Mouse (Mus musculus) intestine, embryonic 14.5 days (tissue): ENCODE measurements around the gene Gm17490. TPM values are rescaled to one million over a fixed set of nuclear protein-coding genes. Genes with fewer than 3 reads are reported as not detected.

Source experiments
- ATAC-seq: fragments of 200-750 bp; cut with Nextera tagmentation; replicated peaks from 2 replicates; pipeline ENCODE4 v1.8.0; 2017; ENCODE audit warnings: low read depth, moderate number of reproducible peaks, moderate TSS enrichment, moderate library complexity; ENCODE audit not compliant: low FRiP score, low TSS enrichment
- DNase-seq: peaks from one replicate; pipeline ENCODE4 v3.0.0-alpha.2; 2018; ENCODE audit warnings: low spot score
- H3K27ac ChIP-seq: fragments of 300-500 bp; sonication (generic); 2 replicates; pipeline ENCODE4 v1.5.1; 2014; ENCODE audit warnings: low read depth, mild to moderate bottlenecking, control low read depth
- H3K27me3 ChIP-seq: fragments of 300-500 bp; sonication (generic); replicated peaks from 2 replicates; pipeline ENCODE4 v1.6.1; 2014; ENCODE audit warnings: low read length, control low read depth; ENCODE audit not compliant: control insufficient read depth, insufficient read depth
- H3K36me3 ChIP-seq: fragments of 300-500 bp; sonication (generic); 2 replicates; pipeline ENCODE4 v1.6.1; 2014; ENCODE audit warnings: low read length, control low read depth; ENCODE audit not compliant: control insufficient read depth, insufficient read depth
- H3K4me1 ChIP-seq: fragments of 300-500 bp; sonication (generic); replicated peaks from 2 replicates; pipeline ENCODE4 v1.6.1; 2014; ENCODE audit warnings: low read length, control low read depth, mixed read lengths; ENCODE audit not compliant: control insufficient read depth, insufficient read depth
- H3K4me2 ChIP-seq: fragments of 300-500 bp; sonication (generic); 2 replicates; pipeline ENCODE4 v1.6.1; 2014; ENCODE audit warnings: low read length
- H3K4me3 ChIP-seq: fragments of 300-500 bp; sonication (generic); 2 replicates; pipeline ENCODE4 v1.5.1; 2014; ENCODE audit warnings: low read depth, low read length, control low read depth, mixed read lengths
- H3K9ac ChIP-seq: fragments of 300-500 bp; sonication (generic); 2 replicates; pipeline ENCODE4 v1.6.1; 2014; ENCODE audit warnings: mild to moderate bottlenecking, low read length
- H3K9me3 ChIP-seq: fragments of 300-500 bp; sonication (generic); 2 replicates; pipeline ENCODE4 v1.6.1; 2016; ENCODE audit warnings: low read length, control low read depth; ENCODE audit not compliant: control insufficient read depth
- WGBS: fragments of 180-500 bp; shearing (Covaris S2); extraction: QIAGEN DNeasy Blood & Tissue Kit; methylation state at CpG from one replicate; pipeline ENCODE4 v1.1.7; 2014; 5-methylcytosine and 5-hydroxymethylcytosine counted together
- polyA plus RNA-seq: library from polyadenylated mRNA; unstranded; fragments of >200 nt; fragmentation: Nextera tagmentation; extraction: Ambion mirVana; gene quantifications from 2 replicates; pipeline ENCODE4 v1.2.1, GENCODE M21; 2014

The Gm17490 gene
- polyA plus RNA-seq, 1 experiment from 2014 or later, result not detected

DNA sequence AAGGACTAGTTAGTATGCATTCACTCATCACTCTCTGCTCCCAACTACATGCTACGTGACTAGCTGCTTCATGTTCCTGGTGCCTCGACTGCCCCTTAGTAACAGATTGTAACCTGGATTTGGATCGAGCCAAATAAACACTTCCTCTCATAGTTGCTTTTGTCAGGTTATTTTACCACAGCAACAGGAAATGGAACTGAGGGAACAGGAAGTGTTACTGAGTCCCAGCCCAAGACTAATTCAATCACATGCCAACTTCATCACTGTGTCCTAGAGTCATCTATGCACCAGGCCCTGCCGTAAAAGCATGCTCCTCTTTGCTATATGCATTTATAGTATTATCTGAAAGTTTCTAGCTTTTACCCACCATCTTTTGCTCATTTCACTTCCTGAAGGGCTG is 38.1 kb downstream of the Gm17490 start:
- H3K4me3 ChIP-seq, result no peak overlapping the region; the same call in 1 of the 2 replicates
- H3K4me2 ChIP-seq, result no peak overlapping the region
- ATAC-seq, result no peak
- H3K36me3 ChIP-seq, result peaks cover 96% of the 10 kb centered on the region
- H3K4me1 ChIP-seq, result no peaks in the 10 kb centered on the region
- H3K27ac ChIP-seq, result no peak overlapping the region
- no peaks in the 10 kb centered on the region for H3K9me3 ChIP-seq
- 86% methylated on average over 4 of the region's 4 CpGs for WGBS
- no peak overlapping the region for H3K9ac ChIP-seq
- H3K27me3 ChIP-seq, result no peaks in the 10 kb centered on the region
- DNase-seq, result no peak

DNA sequence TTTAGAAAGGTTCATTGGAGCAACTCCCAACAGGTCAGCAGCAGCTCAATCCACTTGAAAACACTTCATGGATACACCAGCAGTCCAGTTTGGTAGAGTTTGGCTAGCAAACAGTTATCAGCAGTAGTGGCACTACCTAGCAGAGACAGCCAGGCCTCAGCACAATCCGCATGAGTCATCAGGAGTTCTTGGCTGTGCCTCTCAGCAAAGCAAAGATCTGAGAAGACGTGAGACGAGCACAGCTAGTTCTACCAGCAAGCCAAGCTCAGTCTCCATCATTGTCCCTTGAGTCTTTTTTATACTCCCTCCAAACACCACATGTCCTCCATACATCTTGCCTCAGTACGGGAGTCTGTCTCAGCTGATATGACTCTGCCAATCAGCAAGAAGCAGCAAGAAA is 46.7 kb downstream of the Gm17490 start:
- DNase-seq, result no peak
- no peak for ATAC-seq
- peaks cover 15% of the 10 kb centered on the region for H3K36me3 ChIP-seq
- no peak overlapping the region for H3K27ac ChIP-seq
- no peak overlapping the region for H3K4me2 ChIP-seq
- no peak overlapping the region for H3K4me3 ChIP-seq
- 94% methylated on average over 4 of the region's 4 CpGs for WGBS
- no peaks in the 10 kb centered on the region for H3K27me3 ChIP-seq
- no peaks in the 10 kb centered on the region for H3K9me3 ChIP-seq
- no peaks in the 10 kb centered on the region for H3K4me1 ChIP-seq
- H3K9ac ChIP-seq, result no peak overlapping the region

- DNase-seq (no peak), ATAC-seq (no peak)
- Histone ChIP-seq H3K36me3 (0 out of 2 replicates have a peak, but pooled peaks cover 5% of the 10 kb centered on the region), H3K27me3 (no peaks in the 10 kb centered on the region), H3K9me3 (no peaks in the 10 kb centered on the region), H3K4me1 (no peaks in the 10 kb centered on the region), H3K9ac (no peak overlapping the region), H3K27ac (no peak overlapping the region), H3K4me2 (no peak overlapping the region), H3K4me3 (no peak overlapping the region)
- 84% methylated on average over 6 of the region's 6 CpGs for WGBS
These were observed 47.9 kb downstream of the Gm17490 start for GRCm38 (mm10) chr2:11578187-11578586.

Other genes starting within 250 kb of the Gm17490 start
- 14.8 and 18.9 TPM in 2 replicates for gene Pfkfb3, start 72.2 kb downstream of the Gm17490 start, polyA plus RNA-seq
- gene Rbm17, start 22.1 kb downstream of the Gm17490 start, polyA plus RNA-seq, result 148 and 157 TPM in 2 replicates
- not detected in 2 replicates for gene Il2ra, start 16.5 kb upstream of the Gm17490 start, polyA plus RNA-seq
- 1.3 and 1.6 TPM in 2 replicates for gene Il15ra, start 79.0 kb upstream of the Gm17490 start, polyA plus RNA-seq
- gene Fbh1, start 151.3 kb upstream of the Gm17490 start, polyA plus RNA-seq, result 125 and 136 TPM in 2 replicates
- 27.0 and 29.0 TPM in 2 replicates for gene Ankrd16, start 151.6 kb upstream of the Gm17490 start, polyA plus RNA-seq